Mouse (Mus musculus) lung, adult 2 months (tissue): Measurements from ENCODE around the gene Galnt10.

Experiments
- CTCF ChIP-seq: fragments of 200-500 bp; IDR thresholded peaks from 2 replicates; pipeline ENCODE4 v1.5.1; 2011; ENCODE audit warnings: mild to moderate bottlenecking, low read length, control low read depth; ENCODE audit not compliant: insufficient read depth
- POLR2A ChIP-seq: fragments of 200-500 bp; IDR thresholded peaks from 2 replicates; pipeline ENCODE4 v1.6.1; 2011; ENCODE audit warnings: low read depth, mild to moderate bottlenecking, control low read depth, low read length, borderline replicate concordance; ENCODE audit errors: extremely low read depth

DNA sequence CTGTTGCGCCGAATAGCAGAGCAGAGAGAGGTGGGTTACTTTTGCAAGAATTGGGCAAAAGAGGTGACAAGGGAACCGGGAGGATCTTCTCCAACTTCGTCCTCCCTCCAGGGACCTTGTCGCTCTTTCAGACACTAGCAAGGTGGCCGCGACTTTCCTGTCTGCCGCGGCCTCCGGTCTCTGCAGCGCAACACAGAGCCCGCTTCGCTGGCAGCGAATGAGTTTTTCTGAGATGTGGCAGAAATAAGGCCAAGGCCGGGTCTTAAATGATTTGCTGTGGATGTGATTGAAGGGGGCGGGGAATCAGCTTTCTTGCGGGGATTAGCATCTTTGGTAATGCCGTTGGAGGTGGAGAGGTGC lies 157.2 kb downstream of the Galnt10 start:
- TF ChIP-seq CTCF (no peak), POLR2A (no peak)
